Mouse (Mus musculus) cerebellum, adult (tissue): Measurements from ENCODE around the gene Ranbp3.
A peak's percentile ranks its signal among the peaks of the same experiment; 100 is the strongest.
"Not testable (repeated sequence)": the region's sequence is repeated elsewhere in the genome, so short reads cannot be mapped to it uniquely, and the experiment has no call there.

Experiments
- ATAC-seq: cut with Nextera tagmentation; 2 replicates; pipeline ENCODE4 v1.9.2; 2017; ENCODE audit warnings: mild to moderate bottlenecking, moderate library complexity, mixed read lengths; ENCODE audit not compliant: insufficient number of reproducible peaks, low FRiP score, low TSS enrichment

Gene Ranbp3

GRCm38 (mm10) chr17:56672941-56673646 lies at the start of gene Ranbp3:
TSS of gene Ranbp3 (plus strand) at chr17:56673294.
- peak; percentile 81 for ATAC-seq

GRCm38 (mm10) chr17:56625495-56625894 lies 47.6 kb upstream of the Ranbp3 start:
- ATAC-seq = no peak

GRCm38 (mm10) chr17:56626260-56626659 lies 46.8 kb upstream of the Ranbp3 start:
- ATAC-seq = 0 out of 2 replicates have a peak, but pooled peaks have one; percentile 3

- peak; percentile 83 for ATAC-seq
Measured at GRCm38 (mm10) chr17:56626754-56627470, 46.2 kb upstream of the Ranbp3 start, which contains the start of gene Lonp1. TSS of gene Lonp1 (minus strand) at chr17:56626887.

- ATAC-seq = no peak
Measured at GRCm38 (mm10) chr17:56627530-56628277, 45.4 kb upstream of the Ranbp3 start, which contains the start of gene Catsperd. TSS of gene Catsperd (plus strand) at chr17:56628143.

- not testable (repeated sequence) for ATAC-seq
Measured at GRCm38 (mm10) chr17:56629800-56630781, 43.0 kb upstream of the Ranbp3 start.

- ATAC-seq = no peak
Measured at GRCm38 (mm10) chr17:56631807-56632206, 41.3 kb upstream of the Ranbp3 start.

- no peak for ATAC-seq
Measured at GRCm38 (mm10) chr17:56634023-56634422, 39.1 kb upstream of the Ranbp3 start.

- ATAC-seq = no peak
Measured at GRCm38 (mm10) chr17:56643237-56643636, 29.9 kb upstream of the Ranbp3 start.

GRCm38 (mm10) chr17:56647546-56647945 lies 25.5 kb upstream of the Ranbp3 start:
- no peak for ATAC-seq

- ATAC-seq = no peak
Measured at GRCm38 (mm10) chr17:56651801-56652200, 21.3 kb upstream of the Ranbp3 start.

- ATAC-seq = no peak
Measured at GRCm38 (mm10) chr17:56654771-56655170, 18.3 kb upstream of the Ranbp3 start.

GRCm38 (mm10) chr17:56655311-56655710 lies 17.8 kb upstream of the Ranbp3 start:
- ATAC-seq = no peak

GRCm38 (mm10) chr17:56656171-56656570 lies 16.9 kb upstream of the Ranbp3 start:
- no peak for ATAC-seq

- ATAC-seq = no peak
Measured at GRCm38 (mm10) chr17:56663659-56664058, 9.4 kb upstream of the Ranbp3 start.

- no peak for ATAC-seq
Measured at GRCm38 (mm10) chr17:56664333-56664732, 8.8 kb upstream of the Ranbp3 start.

GRCm38 (mm10) chr17:56666384-56666783 lies 6.7 kb upstream of the Ranbp3 start:
- ATAC-seq = no peak

GRCm38 (mm10) chr17:56667591-56667990 lies 5.5 kb upstream of the Ranbp3 start:
- ATAC-seq = no peak

GRCm38 (mm10) chr17:56668384-56669144 lies 4.5 kb upstream of the Ranbp3 start:
- ATAC-seq = 0 out of 2 replicates have a peak, but pooled peaks have one; percentile 29
